Mouse (Mus musculus) hematopoietic stem cell, adult 5-6 weeks (primary cell): ENCODE results near the gene Nrde2. TPM values are rescaled to one million over a fixed set of nuclear protein-coding genes. Genes with fewer than 3 reads are reported as not detected.

ENCODE experiments used
- ATAC-seq, 2 experiments: fragments of 125-278 bp in 1 of 2; replicated peaks in 1 of 2; 2 replicates each; pipeline ENCODE4 v1.8.0; 2016 to 2017; ENCODE audit warnings: inconsistent platforms in 2 of 2, mild to moderate bottlenecking in 2 of 2, moderate number of reproducible peaks in 2 of 2, low read depth in 1 of 2, moderate TSS enrichment in 1 of 2; ENCODE audit not compliant: low FRiP score in 2 of 2, poor library complexity in 2 of 2, severe bottlenecking in 2 of 2, insufficient read depth in 1 of 2, low TSS enrichment in 1 of 2
- total RNA-seq: library from RNA; stranded (forward); fragments of 172-1452, 232-1000 nt; gene quantifications from 2 replicates; pipeline ENCODE4 v1.2.3, GENCODE M21; 2017

Gene Nrde2
- 28.4 and 52.3 TPM in 2 replicates for total RNA-seq

DNA sequence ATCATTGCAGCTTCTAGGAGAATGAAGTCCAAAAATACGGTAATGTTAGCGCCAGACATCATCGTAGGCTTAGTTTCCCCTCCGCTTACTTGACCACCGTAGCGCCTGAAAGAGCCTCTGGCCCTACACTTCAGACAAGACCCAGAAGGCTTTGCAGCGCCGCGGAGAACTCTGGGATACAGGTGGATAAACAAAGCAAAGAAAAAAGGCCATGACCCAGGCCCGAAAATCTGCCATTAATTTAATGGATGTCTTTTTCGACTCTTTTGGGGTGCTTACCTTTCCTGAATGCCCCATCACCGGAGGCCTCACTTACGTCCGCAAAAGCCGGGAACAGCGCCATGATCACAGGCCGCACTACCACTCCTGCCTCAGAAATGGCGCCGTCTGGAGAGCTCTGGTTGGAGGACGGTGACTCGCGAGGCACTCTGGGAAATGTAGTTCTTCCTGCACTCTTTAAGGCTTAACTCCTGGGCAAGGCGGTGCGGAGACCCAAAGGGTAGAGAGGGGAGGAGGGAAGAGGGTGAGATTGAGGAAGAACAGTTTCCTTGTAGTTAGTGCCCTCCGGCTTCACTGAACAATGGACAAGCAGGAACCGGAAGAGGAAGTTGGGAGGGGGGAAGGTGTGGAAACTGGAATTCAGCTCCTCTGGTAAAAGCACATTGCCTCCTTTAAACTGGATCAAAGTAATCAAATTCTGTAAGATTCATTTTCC is at the start of gene Nrde2:
Gene Nrde2 (minus strand): TSS at position 393 of the 715 bp plus-strand sequence.
- ATAC-seq: peak; percentile 100

DNA sequence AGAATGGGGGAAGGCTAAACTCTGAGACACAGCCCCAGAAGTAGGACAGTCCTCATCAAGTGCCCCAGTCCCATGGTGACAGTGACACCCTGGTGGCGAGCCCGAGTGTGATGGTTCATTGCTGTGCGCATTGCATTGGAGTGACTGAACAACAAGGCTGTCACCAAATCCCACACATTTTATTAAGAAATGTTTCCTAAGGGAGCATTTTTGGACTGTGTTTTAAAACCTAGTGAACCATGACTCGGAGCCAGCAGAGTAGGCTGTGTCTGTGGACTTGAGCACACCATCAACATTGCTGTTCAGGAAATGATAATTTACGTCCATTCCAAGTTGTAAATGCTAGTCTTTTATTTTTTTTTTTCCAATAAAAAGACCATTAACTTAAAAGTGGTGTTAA is 47.5 kb upstream of the Nrde2 start:
- no peak for ATAC-seq

- ATAC-seq: no peak
These were observed 47.1 kb upstream of the Nrde2 start for GRCm38 (mm10) chr12:100206521-100206920.

DNA sequence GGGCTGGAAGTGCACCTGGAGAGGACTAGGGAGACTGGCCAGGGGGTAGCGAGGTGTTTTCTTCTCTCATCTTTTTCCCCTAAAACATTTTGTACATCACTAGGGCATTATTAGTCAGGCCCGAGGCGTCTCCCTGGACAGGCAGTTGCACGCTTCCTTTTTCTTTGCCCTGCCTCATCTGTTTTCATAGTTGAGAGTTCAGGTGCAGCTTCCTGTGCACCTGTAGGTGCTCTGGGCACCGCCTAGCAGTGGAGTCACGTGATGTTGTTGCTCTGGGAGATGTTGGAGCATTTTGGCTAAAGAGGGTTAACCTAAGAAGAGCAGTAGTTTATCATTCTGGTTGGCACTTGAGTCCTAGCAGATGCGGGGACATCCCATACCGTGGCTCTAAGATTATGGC is 45.7 kb upstream of the Nrde2 start:
- ATAC-seq: no peak

- no peak for ATAC-seq
These were observed 44.3 kb upstream of the Nrde2 start for GRCm38 (mm10) chr12:100203759-100204158.

DNA sequence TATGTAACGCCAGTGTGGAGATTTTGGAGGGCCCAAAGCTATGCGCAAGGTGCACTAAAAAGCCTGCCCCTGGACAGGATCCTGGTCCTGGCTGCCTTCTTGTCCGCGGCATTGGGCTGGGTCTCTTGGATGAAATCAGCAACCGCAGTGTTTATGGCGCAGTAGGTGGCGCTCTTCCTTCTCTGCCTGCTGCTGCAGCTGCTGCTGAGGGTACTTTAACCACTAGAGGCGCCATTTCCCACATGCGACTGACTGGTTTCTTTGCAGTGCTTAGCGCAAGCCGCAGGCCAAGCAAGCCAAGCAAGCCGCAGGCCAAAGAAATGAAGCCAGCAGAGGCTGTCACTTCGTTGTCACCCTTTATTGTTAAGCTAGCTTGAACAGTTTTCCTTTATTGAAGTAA is 42.4 kb upstream of the Nrde2 start:
- ATAC-seq: peak; percentile 74 to 76

DNA sequence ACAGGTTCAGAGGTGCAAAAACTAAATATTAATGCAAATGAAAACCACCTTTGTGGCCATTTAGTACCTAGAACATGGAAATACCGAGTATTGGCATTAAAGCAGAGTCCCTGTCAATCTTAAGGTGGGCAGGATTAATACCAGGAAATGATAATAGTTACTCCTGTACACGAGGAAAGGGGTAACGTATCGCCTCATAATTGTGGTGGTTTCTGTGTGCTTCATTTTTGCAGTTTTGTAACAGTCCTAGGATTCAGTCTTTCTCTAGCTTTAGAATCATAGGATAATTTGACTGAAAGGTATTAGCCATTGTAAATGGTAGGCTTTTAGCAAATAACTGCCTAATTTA is 41.9 kb upstream of the Nrde2 start:
- no peak for ATAC-seq

GRCm38 (mm10) chr12:100200645-100201362 is 41.4 kb upstream of the Nrde2 start:
- ATAC-seq: peak; percentile 22 to 26; a peak in 3 of 4 replicates

GRCm38 (mm10) chr12:100199891-100200644 is 40.6 kb upstream of the Nrde2 start:
- peak; percentile 0 to 20; a peak in 1 of 4 replicates for ATAC-seq

GRCm38 (mm10) chr12:100198967-100199660 is 39.7 kb upstream of the Nrde2 start, which contains the start of gene Calm1:
Gene Calm1 (plus strand): TSS chr12:100199435.
- peak; percentile 72 to 83 for ATAC-seq

DNA sequence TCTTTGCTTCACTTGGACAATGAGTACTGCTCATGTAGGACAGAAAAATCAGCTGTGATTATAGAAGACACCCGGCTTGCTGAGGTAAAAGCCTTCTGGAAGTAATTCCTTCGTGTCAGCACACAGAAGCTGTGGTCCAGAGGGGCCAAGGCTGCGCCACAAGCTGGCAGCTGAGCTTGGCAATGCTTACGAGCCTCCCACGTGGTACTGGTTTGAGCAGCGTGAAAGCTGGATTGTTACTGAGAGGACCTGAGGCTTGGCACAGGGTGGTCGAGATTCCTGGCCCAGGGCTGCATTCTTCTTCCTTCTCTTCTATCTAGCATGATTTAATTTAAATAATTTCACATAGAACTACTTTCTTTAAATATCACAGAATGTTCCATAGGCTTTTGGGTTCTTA is 37.3 kb upstream of the Nrde2 start:
- no peak for ATAC-seq

DNA sequence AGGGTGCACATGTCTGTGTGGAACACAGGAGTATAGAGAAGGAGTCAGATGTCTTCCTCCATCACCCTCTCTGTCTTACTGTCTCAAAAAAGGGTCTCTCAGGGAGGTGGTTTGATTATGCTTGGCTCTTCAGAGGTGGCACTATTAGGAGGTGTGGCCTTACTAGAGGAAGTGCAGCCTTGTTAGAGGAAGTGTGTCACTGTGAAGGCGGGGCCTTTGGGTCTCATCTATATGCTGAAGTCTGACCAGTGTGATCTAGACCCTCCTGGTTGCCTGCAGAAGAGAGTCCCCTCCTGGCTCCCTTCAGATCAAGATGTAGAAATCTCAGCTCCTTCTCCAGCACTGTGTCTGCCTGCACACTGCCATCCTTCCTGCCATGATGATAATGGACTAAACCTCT is 34.7 kb upstream of the Nrde2 start:
- 0 out of 4 replicates have a peak, but pooled peaks of 1 of the 2 experiments have one; percentile 25 for ATAC-seq

DNA sequence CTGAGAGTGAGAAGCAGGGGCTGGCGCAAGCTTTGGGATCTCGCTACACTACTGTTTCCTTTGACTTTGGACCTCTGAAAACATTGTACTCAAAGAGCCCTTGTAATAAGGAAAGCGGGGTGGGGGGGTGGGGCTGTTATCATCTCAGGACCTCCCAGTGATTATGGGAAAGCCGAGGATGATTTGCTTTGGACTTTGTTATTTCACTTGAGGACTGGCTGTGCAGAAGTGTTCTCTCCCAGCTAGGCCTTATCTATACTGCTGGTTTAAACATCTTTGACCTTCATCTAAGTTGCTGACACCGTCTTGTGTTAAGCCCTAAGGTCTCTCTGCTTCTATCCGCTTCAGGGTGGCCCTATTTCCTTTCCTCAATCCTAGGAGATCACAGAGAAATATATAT is 31.3 kb upstream of the Nrde2 start:
- no peak for ATAC-seq

- no peak for ATAC-seq
These were observed 28.4 kb upstream of the Nrde2 start for GRCm38 (mm10) chr12:100187756-100188430.

DNA sequence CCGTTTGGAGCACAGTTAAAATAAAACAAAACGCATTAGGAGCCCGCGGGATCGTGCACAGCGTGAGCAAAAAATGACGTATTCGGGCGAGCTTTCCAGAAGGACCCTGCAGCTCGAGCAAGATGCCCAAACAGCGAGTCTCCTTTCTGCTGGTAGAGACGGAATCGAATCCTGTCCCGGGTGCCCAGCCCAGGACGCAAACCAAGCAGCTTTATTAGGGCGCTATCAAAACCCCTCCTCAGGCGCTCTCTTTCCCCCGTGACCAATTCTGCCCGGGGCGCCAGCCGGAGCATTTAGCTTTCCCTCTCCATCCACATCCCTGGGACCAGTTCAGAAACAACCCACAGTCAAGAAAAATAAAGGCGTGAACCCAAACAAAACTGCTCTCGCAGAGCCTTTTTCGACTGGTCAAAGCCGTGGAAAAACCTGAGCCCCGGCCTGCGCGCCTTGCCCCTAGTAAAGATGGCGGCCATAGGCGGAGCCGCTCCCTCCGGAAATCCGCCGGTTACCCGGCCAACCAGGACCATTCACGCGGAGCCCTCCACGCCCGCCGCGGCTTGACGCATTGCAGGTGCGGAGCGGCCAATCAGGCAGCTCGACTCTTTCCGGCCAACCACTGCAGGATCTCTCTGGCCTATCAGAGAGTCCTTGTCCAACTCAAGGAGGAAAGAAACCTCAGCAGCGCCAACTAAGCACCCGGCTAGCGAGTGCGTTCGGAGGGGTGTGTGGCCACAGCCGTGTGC is 27.7 kb upstream of the Nrde2 start:
- ATAC-seq: peak; percentile 96 to 97

DNA sequence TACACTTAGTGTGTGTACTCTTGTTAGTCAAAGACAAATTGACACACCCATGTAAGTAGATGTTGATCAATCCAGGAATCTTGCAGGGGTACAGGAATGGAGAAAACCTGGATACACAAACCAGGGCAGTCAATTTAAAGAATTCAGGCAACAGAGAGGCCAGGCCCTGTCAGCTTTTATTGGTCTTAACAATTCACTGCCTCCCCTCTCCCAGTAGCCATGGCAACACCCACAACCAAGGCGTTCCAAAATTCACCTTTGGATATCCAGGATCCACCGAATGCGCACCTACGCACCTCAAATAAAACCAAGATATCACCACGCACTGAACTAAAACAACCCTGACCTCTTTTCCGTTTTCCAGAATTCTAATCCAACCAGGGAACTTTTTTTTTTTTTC is 26.9 kb upstream of the Nrde2 start:
- ATAC-seq: no peak
